Mouse (Mus musculus): ENCODE results near the gene Slirp. TPM values are rescaled to one million over a fixed set of nuclear protein-coding genes. Genes with fewer than 3 reads are reported as not detected.

Gene Slirp
- total RNA-seq, 2 experiments from 2014 or later, result 102 to 123 TPM

Other genes with a start within 250 kb of the Slirp start
- 3.2 TPM in 1 of 2 replicates, not detected in the other for gene Samd15, start 244.2 kb upstream of the Slirp start, total RNA-seq (2014; fragmentation: Nextera tagmentation)
- not detected in 2 replicates for gene Samd15, start 244.2 kb upstream of the Slirp start, total RNA-seq (2017)
- 9.6 and 9.8 TPM in 2 replicates for gene Tmed8, start 243.4 kb upstream of the Slirp start, total RNA-seq (2014; fragmentation: Nextera tagmentation)
- 5.4 and 8.0 TPM in 2 replicates for gene Tmed8, start 243.4 kb upstream of the Slirp start, total RNA-seq (2017)
- 1.8 TPM in 1 of 2 replicates, not detected in the other for gene Noxred1, start 205.2 kb upstream of the Slirp start, total RNA-seq (2014; fragmentation: Nextera tagmentation)
- not detected in 2 replicates for gene Noxred1, start 205.2 kb upstream of the Slirp start, total RNA-seq (2017)
- 25.9 and 56.4 TPM in 2 replicates for gene Vipas39, start 177.6 kb upstream of the Slirp start, total RNA-seq (2014; fragmentation: Nextera tagmentation)
- gene Vipas39, start 177.6 kb upstream of the Slirp start, total RNA-seq (2017), result 27.2 and 31.0 TPM in 2 replicates
- gene Ahsa1, start 177.4 kb upstream of the Slirp start, total RNA-seq (2014; fragmentation: Nextera tagmentation), result 174 and 185 TPM in 2 replicates
- gene Ahsa1, start 177.4 kb upstream of the Slirp start, total RNA-seq (2017), result 310 and 324 TPM in 2 replicates
- not detected in 2 replicates for gene Ism2, start 144.2 kb upstream of the Slirp start, total RNA-seq (2014; fragmentation: Nextera tagmentation)
- gene Ism2, start 144.2 kb upstream of the Slirp start, total RNA-seq (2017), result not detected in 2 replicates
- 124 and 145 TPM in 2 replicates for gene Sptlc2, start 55.5 kb upstream of the Slirp start, total RNA-seq (2014; fragmentation: Nextera tagmentation)
- gene Sptlc2, start 55.5 kb upstream of the Slirp start, total RNA-seq (2017), result 153 and 160 TPM in 2 replicates
- 65.3 and 73.7 TPM in 2 replicates for gene Alkbh1, start 121 bp downstream of the Slirp start, total RNA-seq (2014; fragmentation: Nextera tagmentation)
- 58.4 and 70.3 TPM in 2 replicates for gene Alkbh1, start 121 bp downstream of the Slirp start, total RNA-seq (2017)
- 70.0 and 74.3 TPM in 2 replicates for gene Snw1, start 28.4 kb downstream of the Slirp start, total RNA-seq (2014; fragmentation: Nextera tagmentation)
- 174 and 201 TPM in 2 replicates for gene Snw1, start 28.4 kb downstream of the Slirp start, total RNA-seq (2017)
- gene Gm5788, start 50.8 kb downstream of the Slirp start, total RNA-seq (2014; fragmentation: Nextera tagmentation), result not detected in 2 replicates
- not detected in 2 replicates for gene Gm5788, start 50.8 kb downstream of the Slirp start, total RNA-seq (2017)
- gene Gm8300, start 70.4 kb downstream of the Slirp start, total RNA-seq (2014; fragmentation: Nextera tagmentation), result not detected in 2 replicates
- gene Gm8300, start 70.4 kb downstream of the Slirp start, total RNA-seq (2017), result not detected in 2 replicates
- not detected in 2 replicates for gene Oog1, start 158.8 kb downstream of the Slirp start, total RNA-seq (2014; fragmentation: Nextera tagmentation)
- gene Oog1, start 158.8 kb downstream of the Slirp start, total RNA-seq (2017), result not detected in 2 replicates
- not detected in 2 replicates for gene Gm4027, start 175.0 kb downstream of the Slirp start, total RNA-seq (2014; fragmentation: Nextera tagmentation)
- gene Gm4027, start 175.0 kb downstream of the Slirp start, total RNA-seq (2017), result not detected in 2 replicates
- not detected in 2 replicates for gene Gm16381, start 200.7 kb downstream of the Slirp start, total RNA-seq (2014; fragmentation: Nextera tagmentation)
- gene Gm16381, start 200.7 kb downstream of the Slirp start, total RNA-seq (2017), result not detected in 2 replicates

All from granulocyte monocyte progenitor cell, adult 5-6 weeks (primary cell).